Mouse (Mus musculus): ENCODE data around the gene Tmprss3. TPM values are rescaled to one million over a fixed set of nuclear protein-coding genes. Genes with fewer than 3 reads are reported as not detected.

Gene Tmprss3
- 1.1 TPM for polyA plus RNA-seq (2017; shearing (Covaris generic))

DNA sequence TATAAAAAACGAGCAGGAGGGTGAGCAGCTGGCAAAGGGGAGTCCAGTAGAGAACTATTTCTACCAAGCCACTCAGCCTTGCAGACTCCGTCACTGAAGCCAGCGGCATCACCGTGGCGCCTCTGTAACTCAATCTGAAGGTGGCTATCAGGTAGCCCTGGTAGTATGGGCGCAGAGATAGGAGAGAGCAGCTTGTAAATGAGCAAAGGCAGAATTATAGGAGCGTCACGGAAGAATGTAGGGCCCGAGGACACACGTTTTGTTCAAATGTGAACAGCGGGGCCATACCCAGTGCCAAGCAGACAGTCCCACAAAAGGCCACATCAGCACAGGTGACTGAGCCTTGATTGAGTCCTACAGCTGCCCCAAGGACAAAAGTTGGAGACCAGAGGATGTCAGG is at the start of gene Tmprss3:
Tmprss3 (minus strand) TSS at position 101 of the 400 bp plus-strand sequence.

DNA sequence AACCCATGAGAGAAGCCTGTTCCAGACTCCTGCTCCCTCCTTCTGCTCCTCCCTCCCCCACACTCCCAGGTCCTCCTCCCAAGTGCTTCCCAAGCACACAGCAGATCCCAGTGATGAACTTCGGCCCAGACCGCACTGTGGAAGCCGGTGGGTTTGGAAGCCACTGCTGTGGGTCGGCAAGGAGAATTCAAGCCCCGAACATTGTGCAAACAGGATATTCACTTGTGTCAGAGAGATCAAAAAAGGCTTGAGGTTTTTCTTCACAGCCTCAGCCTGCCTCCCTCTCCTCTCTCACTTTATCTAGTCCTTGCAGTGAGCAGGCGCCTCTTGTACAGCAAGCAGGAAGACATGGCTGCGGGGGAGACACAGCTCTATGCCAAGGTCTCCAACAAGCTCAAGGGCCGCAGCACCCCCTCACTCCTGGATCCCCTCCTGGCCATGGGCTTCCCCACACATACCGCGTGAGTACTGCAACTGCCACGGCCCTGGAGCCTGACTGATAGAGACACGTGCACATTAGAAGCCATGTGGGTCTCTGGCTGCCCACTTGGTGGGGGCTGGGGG is 9.1 kb upstream of the Tmprss3 start, which contains the start of gene Ubash3a:
Ubash3a (plus strand) TSS at position 103 of the 564 bp plus-strand sequence.

DNA sequence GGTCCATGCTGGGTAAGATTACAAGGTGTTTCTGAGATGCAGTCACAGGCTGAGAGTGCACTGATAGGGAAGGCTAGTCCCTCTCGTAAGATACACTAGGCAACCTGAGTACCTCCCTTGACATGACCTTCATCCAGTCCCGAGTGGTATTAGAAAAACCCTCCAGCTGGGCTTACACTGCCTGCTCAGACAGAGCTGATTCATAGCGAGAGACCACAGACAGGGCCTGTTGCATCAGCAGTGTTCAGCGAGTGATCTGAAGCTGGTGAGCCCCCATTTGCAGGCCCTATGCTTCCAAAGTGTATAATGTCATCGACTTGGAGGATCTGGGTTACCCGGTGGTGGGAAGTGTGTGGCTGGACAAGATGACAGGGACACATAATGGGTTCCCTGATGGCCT is 33.6 kb downstream of the Tmprss3 start, which contains the start of gene Tff1:
Tff1 (minus strand) TSS at position 151 of the 400 bp plus-strand sequence.

DNA sequence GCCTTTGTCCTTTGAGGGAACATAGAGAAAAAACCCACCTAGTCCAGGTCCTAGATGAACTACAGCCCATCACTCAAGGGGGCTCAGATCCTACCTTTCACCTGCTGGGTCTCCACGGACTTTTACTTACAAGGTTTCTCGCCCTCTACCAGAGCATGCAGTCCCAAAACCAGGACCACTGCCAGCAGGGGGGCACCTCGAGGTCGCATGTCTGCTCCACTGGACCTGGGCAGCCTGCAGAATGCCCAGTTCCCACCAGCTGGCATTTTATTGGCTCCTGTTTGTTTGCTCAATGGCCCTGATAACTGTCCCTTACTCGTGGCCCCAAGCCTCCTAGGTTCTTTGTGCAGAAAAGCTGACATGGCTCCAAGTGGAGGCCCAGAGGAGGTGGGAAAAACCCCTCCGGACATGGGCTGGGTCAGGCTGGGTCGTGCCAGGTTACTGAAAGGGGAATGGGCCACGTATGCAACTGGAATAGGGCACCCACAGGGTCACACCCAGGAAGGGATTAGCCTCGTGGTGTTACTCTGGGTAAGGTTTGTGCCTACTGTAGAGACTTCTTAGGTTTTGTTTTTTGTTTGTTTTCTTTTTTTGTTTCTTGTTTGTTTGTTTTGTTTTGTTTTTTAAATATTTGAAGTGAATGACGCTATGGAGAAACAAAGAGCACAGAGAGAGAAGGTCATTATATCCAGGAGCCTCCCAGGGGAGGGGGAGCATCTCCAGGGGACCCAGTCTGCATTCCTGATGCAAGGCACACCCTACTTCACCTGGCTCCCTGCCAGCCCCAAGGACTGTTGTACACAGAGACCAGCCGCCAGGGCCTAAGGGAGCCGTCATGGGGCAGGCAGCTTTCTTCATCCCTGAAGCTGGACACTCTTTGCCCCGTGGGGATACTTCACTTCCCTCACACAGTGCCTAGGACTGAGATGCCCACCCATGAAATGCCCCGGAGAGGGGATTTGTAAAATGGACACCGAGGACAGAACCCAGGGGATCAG is 54.4 kb downstream of the Tmprss3 start, which contains the start of gene Tff2:
Tff2 (minus strand) TSS at position 243 of the 998 bp plus-strand sequence.

DNA sequence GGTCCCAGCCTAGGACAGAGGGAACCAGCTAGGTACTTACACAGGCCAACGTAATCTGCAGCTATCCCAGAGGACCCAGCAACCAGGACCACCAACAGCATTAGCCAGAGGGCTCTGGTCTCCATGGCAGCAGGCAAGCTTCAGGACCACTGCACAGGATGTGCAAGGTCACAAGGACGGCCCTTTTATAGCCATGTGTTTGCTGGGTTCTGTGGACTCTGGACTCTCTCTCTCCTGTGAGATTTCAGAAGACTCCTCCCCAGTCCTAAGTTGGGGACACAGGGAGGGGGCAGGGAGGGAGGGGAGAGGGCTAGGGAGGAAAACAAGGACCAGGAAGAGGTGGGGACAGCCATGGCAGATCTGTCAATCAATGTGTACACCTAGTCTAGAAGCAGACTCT is 69.3 kb downstream of the Tmprss3 start, which contains the start of gene Tff3:
Tff3 (minus strand) TSS at position 195 of the 400 bp plus-strand sequence.

Other genes with a start within 250 kb of the Tmprss3 start
- gene Umodl1, start 244.3 kb downstream of the Tmprss3 start, polyA plus RNA-seq (2017; shearing (Covaris generic)), result not detected
- 50.7 TPM for gene Abcg1, start 141.3 kb downstream of the Tmprss3 start, polyA plus RNA-seq (2017; shearing (Covaris generic))
- gene Tff3, start 69.3 kb downstream of the Tmprss3 start, polyA plus RNA-seq (2017; shearing (Covaris generic)), result not detected
- not detected for gene Tff2, start 54.7 kb downstream of the Tmprss3 start, polyA plus RNA-seq (2017; shearing (Covaris generic))
- gene Tff1, start 33.7 kb downstream of the Tmprss3 start, polyA plus RNA-seq (2017; shearing (Covaris generic)), result not detected
- 340 TPM for gene Ubash3a, start 8.9 kb upstream of the Tmprss3 start, polyA plus RNA-seq (2017; shearing (Covaris generic))
- 1.2 TPM for gene Rsph1, start 78.4 kb upstream of the Tmprss3 start, polyA plus RNA-seq (2017; shearing (Covaris generic))
- 45.1 TPM for gene Slc37a1, start 87.8 kb upstream of the Tmprss3 start, polyA plus RNA-seq (2017; shearing (Covaris generic))
- 0.68 TPM for gene Pde9a, start 187.2 kb upstream of the Tmprss3 start, polyA plus RNA-seq (2017; shearing (Covaris generic))

All from inflammation-experienced regulatory T-cells, adult 16 weeks (primary cell).